Mouse (Mus musculus): ENCODE results near the gene Ttc32.

Ttc32 gene

GRCm38 (mm10) chr12:9029888-9030723, at the start of gene Ttc32:
Gene Ttc32 (plus strand): TSS chr12:9029997.
- whole genome bisulfite sequencing = under 1% methylated on average over 69 of the region's 69 CpGs

- WGBS = 67% methylated on average over 8 of the region's 8 CpGs
Observed at GRCm38 (mm10) chr12:8993231-8993630, 36.6 kb upstream of the Ttc32 start.

- 91% methylated on average over 4 of the region's 4 CpGs for WGBS
Observed at GRCm38 (mm10) chr12:8998318-8998717, 31.5 kb upstream of the Ttc32 start.

- 8% methylated on average over 5 of the region's 5 CpGs for WGBS
Observed at GRCm38 (mm10) chr12:9002038-9002648, 27.7 kb upstream of the Ttc32 start.

GRCm38 (mm10) chr12:9007146-9007545, 22.7 kb upstream of the Ttc32 start:
- WGBS = 70% methylated on average over 4 of the region's 4 CpGs

GRCm38 (mm10) chr12:9007811-9008210, 22.0 kb upstream of the Ttc32 start:
- 97% methylated on average over 6 of the region's 6 CpGs for WGBS

DNA sequence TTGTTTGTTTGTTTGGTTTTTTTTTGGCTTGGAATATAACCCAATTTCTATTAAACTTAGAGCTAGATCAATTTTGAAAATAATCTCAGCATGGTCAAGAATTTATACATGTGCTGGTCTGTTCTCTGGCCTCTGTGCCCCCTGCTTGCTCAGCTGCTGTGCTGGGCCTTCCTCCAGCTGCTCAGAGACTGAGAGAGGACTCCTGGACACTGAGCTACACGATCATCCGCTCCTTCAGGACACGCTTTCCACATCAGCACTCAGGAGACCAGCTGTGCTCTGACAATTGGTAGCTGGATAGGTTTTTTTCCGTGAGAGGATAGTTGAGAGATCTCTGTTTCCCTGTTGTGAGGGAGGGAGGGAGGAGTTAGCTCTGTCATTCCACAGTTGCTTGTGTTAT, 19.5 kb upstream of the Ttc32 start:
- 79% methylated on average over 4 of the region's 4 CpGs for WGBS

DNA sequence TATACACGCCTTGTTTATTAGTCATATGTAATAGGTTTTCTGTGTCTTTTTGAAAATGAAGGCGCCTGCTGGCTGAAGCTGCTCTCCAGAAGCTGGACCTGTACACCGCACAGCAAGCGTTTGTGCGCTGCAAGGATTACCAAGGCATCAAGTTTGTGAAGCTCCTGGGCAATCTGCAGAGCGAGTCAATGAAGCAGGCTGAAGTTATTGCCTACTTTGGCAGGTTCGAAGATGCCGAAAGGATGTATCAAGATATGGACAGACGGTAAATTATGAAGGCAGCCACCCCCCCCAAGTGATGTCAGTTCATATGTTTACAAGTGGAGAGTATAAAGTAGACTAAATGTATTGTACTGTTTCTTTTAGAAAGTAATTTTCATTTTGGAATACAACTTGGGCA, 13.4 kb upstream of the Ttc32 start:
- 96% methylated on average over 9 of the region's 9 CpGs for WGBS

- WGBS = 90% methylated on average over 8 of the region's 8 CpGs
Observed at GRCm38 (mm10) chr12:9020431-9020830, 9.4 kb upstream of the Ttc32 start.

DNA sequence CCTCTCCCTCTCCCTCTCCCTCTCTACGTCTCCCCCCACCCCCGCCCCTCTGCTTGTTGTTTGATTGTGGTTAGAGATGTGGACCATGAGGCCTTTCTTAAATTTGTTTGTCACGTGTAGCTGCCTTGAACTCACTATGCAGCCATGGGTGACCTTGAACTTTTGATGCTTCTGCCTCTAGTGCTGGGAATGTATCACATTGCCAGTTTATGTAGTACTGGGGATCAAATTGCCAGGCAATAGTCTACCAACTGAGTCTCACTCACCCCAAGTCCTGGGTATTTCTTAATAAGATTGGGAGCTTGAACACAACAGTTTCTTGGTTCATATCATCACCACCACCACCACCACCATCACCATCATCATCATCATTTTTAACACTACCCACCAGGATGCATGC, 8.8 kb upstream of the Ttc32 start:
- WGBS = 72% methylated on average over 3 of the region's 3 CpGs

DNA sequence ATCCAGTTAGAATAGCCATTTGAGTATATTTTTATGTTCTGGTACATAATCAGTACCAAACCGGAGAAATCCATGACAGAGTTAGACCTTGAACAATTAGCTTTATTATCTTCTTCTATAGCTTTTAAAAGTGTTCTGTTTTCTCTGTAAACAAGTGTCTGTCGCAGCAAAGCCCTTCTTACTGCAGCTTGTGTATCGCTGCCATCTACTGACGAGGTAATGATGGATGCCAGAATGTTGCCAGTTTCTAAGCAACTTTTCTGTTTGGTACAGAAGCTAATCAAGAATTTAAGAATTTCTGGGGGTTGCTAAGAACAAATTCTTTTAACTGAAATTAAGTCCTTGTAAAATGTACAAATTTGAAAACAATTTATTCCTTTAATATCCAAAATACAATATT, 6.8 kb upstream of the Ttc32 start:
- WGBS = 50% methylated on average over 4 of the region's 4 CpGs

DNA sequence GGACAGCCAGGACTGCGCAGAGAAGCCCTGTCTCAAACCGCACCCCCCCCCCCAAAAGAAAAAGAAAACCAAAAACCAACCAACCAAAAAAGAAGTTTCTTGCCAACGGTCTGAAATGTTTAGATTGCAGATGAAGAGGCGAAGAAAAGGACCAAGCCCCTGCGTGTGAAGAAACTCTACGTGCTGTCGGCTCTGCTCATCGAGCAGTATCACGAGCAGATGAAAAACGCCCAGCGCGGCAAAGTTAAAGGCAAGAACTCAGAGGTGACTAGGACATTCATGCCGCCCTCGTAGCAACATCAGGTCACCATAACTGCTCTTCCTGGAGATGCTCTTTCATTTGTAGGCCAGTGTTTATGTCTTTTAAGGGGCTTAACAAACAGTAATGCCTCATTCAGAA, 5.7 kb upstream of the Ttc32 start:
- WGBS = 95% methylated on average over 14 of the region's 14 CpGs

DNA sequence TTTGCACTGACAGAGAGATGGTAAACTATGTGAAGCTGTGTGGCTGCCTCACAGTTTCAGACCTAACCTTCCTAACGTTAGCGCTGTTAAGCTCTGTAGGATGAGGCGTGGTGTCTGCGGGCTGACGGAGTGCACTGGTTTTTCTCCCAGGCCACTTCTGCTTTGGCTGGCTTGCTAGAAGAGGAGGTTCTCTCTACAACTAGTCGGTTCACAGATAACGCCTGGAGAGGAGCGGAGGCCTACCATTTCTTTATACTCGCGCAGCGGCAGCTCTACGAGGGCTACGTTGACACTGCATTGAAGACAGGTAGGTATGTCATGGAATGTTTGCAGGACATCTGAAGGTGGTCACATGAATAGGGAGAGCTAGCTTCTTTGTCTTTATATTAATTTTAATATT, 5.1 kb upstream of the Ttc32 start:
- WGBS = 89% methylated on average over 13 of the region's 13 CpGs

DNA sequence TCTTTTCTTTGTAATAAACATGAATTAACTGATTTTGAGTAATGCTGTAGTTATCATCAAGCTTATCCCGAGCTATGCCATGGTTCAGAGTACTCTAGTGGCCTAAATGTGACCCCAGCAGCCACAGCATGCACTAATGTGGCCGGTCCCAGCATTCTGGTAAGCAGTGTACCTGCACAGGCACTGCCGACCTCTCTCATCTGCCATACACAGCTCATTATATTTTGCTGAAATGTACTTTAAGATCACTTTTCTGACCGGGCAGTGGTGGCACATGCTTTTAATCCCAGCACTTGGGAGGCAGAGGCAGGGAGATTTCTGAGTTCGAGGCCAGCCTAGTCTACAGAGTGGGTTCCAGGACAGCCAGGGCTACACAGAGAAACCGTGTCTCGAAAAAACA, 981 bp upstream of the Ttc32 start:
- WGBS = 92% methylated on average over 7 of the region's 7 CpGs

DNA sequence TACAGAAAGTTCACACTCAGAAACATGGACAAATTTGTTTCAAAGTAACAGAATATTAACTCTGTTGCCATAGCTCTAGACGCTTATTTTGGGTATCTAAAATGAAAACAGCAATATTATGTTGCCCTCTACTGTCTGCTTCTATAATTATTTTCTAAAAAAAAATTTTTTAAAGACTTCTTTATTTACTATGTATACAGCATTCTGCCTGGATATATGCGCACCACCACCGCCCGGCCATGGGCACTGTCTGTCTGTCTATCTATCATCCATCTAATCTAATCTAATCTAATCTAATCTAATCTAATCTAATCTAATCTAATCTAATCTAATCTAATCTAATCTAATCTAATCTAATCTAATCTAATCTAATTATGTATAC, 300 bp upstream of the Ttc32 start:
- WGBS = 32% methylated on average over 4 of the region's 4 CpGs

DNA sequence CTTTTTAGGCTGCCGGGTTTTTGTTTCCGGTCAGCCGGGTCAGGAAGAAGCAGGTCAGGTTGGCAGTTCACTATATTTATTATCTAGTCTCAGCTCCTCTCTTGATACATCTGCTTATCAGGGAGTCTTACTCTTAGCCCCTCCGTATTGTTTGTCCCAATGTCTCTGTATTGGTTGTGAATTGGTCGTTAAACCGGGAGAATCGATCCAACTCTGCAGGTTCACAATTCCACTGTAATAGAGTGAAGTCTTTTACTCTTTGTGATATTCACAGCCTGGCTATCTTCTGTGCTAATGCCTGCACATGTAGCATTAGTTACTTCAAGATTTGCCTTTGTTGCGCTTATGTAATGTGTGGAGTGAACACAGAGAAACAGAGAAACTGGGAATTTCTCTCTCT, 1.4 kb downstream of the Ttc32 start:
- WGBS = 57% methylated on average over 8 of the region's 8 CpGs

DNA sequence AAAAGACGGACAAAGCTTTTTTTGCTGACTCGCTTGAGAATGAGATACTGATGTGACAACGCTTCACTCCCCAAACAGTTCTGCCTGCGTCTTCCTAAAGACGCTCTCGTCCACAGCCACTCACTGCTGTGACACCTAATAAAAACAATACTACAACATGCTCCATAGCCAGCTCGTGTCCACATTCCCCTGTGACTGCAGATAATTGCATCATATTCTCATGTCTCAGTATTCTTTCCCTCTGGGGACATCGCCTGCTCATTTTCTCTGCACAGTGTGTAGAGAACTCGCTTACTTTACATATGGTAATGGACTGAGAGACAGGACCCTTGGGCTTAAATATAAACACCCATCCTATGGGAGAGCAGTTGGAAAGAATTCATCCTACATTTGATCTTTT, 6.6 kb downstream of the Ttc32 start:
- 88% methylated on average over 9 of the region's 9 CpGs for WGBS

GRCm38 (mm10) chr12:9040177-9040576, 10.4 kb downstream of the Ttc32 start:
- 75% methylated on average over 5 of the region's 5 CpGs for WGBS

DNA sequence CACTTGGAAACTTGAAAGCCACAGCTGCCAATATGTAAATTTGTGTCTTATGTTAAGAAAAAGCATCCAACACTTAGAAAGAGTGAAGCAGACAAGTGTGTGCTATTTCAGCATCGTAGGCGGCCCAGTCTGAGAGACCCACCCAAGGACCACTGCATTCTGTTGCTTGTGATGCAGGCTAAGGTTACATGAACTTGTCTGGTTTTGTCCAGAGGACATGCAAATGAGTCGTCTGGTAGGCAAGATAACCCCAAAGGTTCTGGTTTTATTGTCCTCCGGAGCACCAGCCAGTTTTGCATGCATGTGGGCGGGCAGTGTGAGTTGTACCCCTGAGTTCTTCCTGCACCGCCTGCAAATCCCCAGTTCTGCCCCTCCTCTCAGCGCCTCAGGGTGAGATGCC, 10.9 kb downstream of the Ttc32 start:
- WGBS = 70% methylated on average over 7 of the region's 7 CpGs

GRCm38 (mm10) chr12:9042316-9042715, 12.5 kb downstream of the Ttc32 start:
- WGBS = 74% methylated on average over 5 of the region's 5 CpGs

DNA sequence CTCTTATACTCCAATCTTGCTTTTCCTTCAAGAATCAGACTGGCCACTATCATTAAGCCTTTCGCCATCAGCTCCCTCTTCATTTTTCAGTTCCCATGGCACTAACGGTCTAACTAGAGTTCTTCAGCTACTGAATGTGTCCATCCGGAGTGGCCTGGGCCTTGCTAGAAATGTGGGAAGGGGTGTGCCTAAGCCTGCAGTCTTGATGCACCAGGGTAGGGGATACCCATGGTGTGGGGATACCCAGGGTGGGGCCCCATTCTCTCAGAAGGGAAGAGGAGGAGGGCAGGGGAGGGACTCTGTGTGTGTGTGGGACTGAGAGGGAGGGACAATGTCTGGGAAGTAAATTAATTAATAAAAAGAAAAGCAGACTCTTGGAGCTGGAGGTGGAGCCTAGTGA, 13.0 kb downstream of the Ttc32 start:
- 89% methylated on average over 3 of the region's 3 CpGs for WGBS

DNA sequence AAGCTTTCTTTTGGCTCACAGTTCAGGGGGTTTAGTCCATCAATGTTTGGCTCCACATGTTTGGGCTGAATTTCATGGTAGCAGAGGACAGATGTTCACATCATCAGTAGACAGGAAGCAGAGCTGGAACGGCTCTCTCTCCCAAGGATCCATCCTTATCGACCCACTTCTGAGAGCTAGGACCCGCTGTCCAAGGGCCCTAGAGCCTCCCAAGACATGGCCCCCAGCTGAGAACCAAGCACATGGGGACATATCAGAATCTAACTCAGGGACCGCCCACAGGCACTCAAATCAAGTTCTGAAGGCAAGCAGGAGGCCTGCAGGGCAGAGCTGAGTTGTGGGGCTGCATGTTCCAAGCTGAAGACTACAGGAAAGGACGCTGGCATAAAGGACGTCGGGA, 14.9 kb downstream of the Ttc32 start:
- 94% methylated on average over 7 of the region's 7 CpGs for WGBS

GRCm38 (mm10) chr12:9046674-9047073, 16.9 kb downstream of the Ttc32 start:
- 82% methylated on average over 4 of the region's 4 CpGs for WGBS

GRCm38 (mm10) chr12:9048090-9048489, 18.3 kb downstream of the Ttc32 start:
- WGBS = 64% methylated on average over 8 of the region's 8 CpGs
